Mouse (Mus musculus) ovary, postnatal 14 days (tissue): ENCODE measurements around the gene Zfp184.

Experiments
- DNase-seq: peaks from one replicate; pipeline ENCODE4 v3.0.0; 2022; ENCODE audit warnings: low spot score

The Zfp184 gene

DNA sequence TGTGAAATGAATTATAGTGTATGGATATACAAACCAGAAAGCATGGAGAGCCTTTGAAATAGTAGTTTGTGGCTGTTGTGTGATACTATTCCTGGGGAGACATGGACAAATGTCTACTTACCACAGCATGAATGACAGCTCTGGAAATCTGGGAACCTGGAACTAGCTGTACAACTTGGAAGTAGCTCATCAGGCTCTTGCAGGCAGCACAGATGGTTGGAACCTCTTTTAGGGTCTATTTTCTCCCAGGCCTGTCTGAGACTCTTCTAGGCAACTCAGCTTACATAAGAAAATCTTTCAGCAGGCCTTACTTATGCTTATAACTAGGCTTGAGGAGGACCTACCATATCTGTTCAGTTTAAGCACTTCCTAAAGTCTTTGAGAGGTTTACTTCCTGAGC is 21.5 kb upstream of the Zfp184 start:
- DNase-seq: no peak

- DNase-seq: no peak
Measured at GRCm38 (mm10) chr13:21924734-21925335, 20.1 kb upstream of the Zfp184 start.

- no peak for DNase-seq
Measured at GRCm38 (mm10) chr13:21930981-21931380, 13.9 kb upstream of the Zfp184 start.

- DNase-seq: no peak
Measured at GRCm38 (mm10) chr13:21931740-21932139, 13.2 kb upstream of the Zfp184 start.

- no peak for DNase-seq
Measured at GRCm38 (mm10) chr13:21933626-21934548, 11.0 kb upstream of the Zfp184 start.

DNA sequence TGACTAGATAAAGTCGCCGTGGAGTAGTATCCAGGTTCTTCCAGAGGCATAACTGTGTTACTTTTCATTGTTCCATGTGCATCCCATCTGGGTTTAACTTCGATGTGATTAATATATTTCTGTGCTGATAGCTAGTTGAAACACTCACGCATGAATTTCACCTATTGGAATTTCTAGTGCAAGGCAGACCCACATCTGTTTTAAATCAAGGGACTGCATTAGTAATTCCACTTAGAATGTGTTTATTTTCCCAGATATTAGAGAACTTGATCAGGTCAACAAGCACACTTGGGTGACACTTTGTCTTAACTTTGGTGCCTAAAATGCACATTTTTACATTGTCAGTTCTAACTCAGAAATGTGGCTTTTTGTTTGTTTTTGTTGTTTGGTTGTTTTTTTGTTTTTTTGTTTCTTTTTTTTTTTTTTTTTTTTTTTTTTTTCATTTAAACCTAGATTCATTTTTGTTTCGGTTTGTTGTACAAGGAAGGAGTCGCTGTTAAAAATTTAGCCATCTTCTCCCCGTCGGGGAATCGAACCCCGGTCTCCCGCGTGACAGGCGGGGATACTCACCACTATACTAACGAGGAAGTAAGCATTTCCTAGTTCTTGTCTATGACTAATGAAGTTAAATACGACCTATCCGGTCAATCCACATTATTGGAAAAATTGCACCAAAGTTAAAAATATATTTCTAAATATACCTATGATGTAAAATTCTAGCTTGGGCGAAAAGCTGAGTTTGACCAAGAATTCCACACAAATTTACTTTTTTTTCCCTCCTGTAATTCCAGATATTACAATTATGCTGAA is 9.7 kb upstream of the Zfp184 start:
- no peak for DNase-seq

GRCm38 (mm10) chr13:21935833-21936232 is 9.1 kb upstream of the Zfp184 start:
- DNase-seq: no peak

DNA sequence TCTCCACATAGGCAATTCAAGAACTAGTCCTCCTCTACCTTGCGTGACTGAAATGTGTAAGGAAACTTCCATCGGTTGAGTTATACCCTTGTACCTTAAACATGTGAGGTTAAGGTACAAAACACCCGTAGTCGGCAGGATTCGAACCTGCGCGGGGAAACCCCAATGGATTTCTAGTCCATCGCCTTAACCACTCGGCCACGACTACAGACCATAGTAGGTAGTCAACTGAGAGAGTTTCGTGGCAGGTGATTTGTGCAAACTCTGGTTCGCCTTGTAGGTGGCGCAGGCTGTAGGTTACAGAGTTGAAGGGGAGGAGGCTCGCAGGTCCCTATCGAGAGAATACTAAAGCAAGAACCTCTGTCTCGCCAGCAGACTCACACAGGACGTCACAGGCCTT is 7.9 kb upstream of the Zfp184 start:
- no peak for DNase-seq

GRCm38 (mm10) chr13:21940213-21940612 is 4.7 kb upstream of the Zfp184 start:
- peak; percentile 89 for DNase-seq

GRCm38 (mm10) chr13:21940811-21941321 is 4.0 kb upstream of the Zfp184 start:
- DNase-seq: peak; percentile 63

GRCm38 (mm10) chr13:21943644-21944043 is 1.2 kb upstream of the Zfp184 start:
- DNase-seq: no peak

DNA sequence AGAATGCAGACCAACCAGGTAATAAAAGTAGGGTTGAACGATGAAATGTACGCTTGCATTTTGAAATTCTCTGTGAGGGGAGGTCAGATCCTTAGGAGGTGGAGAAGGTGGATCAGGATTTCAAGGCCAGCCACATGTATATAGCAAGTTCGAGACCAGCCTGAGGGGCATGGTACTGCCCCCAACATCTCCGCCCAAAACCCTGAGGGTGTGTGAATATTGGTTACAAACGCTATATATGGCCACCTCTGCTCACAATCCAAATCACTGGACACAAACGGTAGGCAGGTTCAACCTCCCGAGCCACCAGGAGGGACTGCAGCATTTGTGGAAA is 335 bp upstream of the Zfp184 start:
- DNase-seq: no peak

DNA sequence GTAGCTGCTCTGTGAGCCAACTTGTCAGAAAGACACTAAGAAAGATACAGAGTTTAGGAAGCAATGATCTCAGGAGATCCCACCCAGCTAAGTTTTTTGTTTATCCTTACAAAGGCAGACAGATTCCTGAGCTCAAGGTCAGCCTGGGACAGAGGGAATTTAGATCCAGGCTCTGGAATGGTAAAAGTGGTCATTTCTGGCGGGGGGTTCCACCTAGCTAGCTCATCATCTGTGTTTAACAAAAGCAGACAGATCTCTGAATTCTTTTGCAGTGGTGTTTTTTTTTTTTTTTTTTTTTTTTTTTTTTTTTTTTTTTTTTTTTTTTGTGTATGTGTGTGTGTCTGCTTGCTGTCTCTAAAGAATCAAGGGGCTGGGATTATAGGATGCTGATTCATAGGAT is 24.4 kb downstream of the Zfp184 start:
- no peak for DNase-seq

GRCm38 (mm10) chr13:21969816-21970215 is 24.9 kb downstream of the Zfp184 start:
- no peak for DNase-seq

DNA sequence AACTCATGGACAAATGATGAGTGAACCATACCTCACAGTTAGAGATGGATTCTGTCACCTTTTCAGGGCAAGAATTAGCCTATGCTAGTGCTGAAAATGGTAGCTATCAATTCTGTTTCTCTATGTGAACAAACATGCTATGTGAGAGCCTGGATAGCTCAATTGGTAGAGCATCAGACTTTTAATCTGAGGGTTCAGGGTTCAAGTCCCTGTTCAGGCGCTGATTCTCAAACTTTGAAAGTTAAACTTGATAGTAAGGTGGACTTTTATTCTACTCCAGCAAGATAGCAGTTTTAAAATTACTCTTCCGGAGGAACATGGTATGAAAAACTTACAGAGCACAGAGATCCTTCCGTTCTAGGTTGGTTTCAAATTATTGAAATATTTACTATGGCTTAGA is 26.7 kb downstream of the Zfp184 start:
- no peak for DNase-seq

DNA sequence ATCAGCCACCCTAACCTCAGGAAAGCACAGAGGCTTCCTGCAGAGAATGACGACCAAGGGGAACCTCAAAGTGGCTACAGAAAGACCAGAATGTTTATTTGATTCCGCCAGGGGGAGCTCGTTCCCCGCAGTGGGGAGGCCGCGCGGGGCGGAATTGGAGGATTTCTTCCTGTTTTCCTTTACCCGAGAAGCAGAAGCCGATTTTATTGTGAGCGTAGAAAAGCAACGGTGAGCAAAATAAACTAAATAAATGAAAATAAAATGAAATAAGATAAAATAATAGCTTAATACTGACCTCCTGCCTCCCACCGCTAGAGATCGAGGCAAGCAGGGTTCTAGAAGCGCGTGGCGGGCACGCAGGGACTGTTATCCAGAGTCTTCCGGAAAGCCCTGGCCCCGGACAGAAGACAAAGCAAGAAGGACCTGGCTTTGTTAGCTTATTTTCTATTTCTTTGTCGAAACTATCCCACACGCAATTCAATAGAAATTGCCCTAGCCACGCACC is 29.4 kb downstream of the Zfp184 start:
- peak; percentile 88 for DNase-seq

GRCm38 (mm10) chr13:21974726-21975473 is 30.0 kb downstream of the Zfp184 start:
- peak; percentile 65 for DNase-seq

DNA sequence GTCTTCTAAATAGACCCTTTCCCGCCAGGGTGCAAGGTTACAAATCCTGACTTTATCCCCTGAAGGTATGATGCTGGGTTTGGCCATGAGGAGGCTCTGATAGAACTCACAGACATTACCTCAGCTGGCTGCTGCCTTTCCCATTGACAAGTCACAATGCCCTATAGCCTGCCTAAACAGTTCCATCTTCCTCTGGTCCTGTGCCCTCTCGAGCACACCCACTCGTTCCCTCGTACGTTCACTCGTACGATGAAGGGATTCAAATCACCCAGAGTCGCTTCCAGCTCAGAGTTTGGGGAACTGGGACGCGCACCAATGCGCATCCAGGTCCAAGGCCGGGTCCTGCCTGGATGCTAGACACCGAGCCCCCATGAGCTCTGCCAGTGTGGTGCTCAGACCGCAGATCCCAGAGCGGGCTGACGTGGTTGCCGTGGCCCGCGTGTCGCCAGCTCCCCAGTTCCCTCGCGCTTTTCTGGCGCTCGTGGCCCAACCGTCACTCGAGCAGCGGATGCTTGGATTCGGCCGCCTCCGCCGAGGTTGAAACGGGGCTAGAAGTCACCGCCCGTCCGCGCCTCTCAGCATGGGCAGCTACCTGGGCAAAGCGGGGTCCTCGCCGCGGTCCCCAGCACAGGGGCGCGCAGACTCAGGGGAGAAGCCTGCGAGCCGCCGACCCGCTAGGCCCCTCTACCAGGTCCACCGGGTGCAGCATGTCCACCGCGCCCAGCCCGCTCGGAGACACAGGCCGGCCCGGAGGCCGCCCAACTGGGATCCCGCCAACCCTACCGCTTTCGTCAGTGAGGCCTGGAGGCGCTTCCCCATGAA is 36.3 kb downstream of the Zfp184 start, which contains the start of gene Pom121l2:
TSS of gene Pom121l2 (plus strand) at position 214 of the 822 bp plus-strand sequence.
- peak; percentile 46 for DNase-seq

DNA sequence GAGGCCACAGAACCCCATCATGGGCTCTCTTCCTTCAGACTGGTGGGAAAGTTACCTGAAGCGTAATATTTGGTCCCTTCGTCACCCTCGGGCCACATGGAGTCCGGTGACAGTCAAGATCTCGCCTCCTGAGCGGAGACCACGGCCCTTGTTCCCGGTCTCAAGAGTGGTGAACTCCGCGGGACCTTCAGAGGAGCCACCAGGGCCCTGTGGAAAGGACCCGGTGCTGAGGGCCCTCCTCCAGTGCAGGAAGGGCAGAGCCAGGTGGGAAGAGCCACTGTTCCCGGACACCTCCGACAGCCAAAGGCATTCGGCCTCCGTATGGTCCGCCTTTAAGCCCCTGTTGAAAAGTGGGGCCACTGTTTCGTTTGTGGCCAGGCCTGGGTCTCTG is 36.9 kb downstream of the Zfp184 start:
- no peak for DNase-seq

DNA sequence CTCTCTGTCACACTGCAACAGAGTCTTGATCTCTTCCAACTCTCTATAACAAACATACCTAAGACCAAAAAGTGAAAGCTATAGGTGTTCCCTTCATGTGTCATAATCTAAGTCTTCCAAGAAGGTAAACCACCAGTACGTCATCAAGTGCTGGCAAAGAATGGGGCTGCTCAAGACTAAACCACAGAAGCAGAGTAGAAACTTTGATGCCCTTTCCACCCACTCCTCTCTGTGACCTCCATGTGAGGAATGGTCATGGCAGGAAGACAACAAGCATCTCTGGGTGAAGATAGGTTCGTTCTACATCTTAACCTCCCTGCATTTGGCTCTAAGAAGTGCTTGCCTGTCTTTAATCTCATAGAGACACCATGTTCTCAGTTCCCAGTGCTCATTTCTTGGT is 39.6 kb downstream of the Zfp184 start:
- no peak for DNase-seq

DNA sequence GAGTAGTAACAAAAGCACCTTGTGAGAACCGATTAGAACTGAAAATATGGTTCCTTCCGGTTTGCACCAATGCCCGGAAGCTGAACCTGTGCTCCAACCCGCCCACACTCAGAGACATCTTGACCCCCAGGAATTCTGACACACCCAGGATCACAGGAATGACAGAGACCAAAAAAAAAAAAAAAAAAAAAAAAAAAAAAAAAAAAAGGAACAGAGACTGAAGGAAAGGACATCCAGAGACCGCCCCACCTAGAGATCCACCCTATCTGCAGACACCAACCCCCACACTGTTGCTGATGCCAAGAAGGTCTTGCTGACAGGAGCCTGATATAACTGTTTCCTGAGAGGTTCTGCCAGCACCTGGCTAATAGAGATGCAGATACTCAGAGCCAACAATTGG is 47.7 kb downstream of the Zfp184 start:
- DNase-seq: no peak
